Mouse (Mus musculus): ENCODE results near the gene Fes. TPM values are rescaled to one million over a fixed set of nuclear protein-coding genes. Genes with fewer than 3 reads are reported as not detected.

The Fes gene
- polyA plus RNA-seq, 1 experiment from 2014 or later, result 12.0 TPM

GRCm38 (mm10) chr7:80370649-80371040 is 17.1 kb downstream of the Fes start:
- Histone ChIP-seq H3K36me3 (ENCODE audit: insufficient read depth) (peaks cover 30% of the 10 kb centered on the region), H3K4me3 (ENCODE audit: low read depth, low read length) (peak overlapping the region; percentile 88), H3K4me1 (ENCODE audit: insufficient read depth) (peaks cover 5% of the 10 kb centered on the region; the same call in 1 of the 2 replicates), H3K9ac (peak overlapping the region; percentile 78), H3K27ac (ENCODE audit: low read depth) (peak overlapping the region; percentile 78), H3K4me2 (peak overlapping the region; percentile 75), H3K27me3 (ENCODE audit: insufficient read depth, low read length) (no peaks in the 10 kb centered on the region), H3K9me3 (ENCODE audit: low read depth, low read length) (no peaks in the 10 kb centered on the region)
- peak; percentile 85 for DNase-seq
- peak; percentile 47 for ATAC-seq (ENCODE audit: insufficient read depth)
- TF ChIP-seq CTCF (IDR thresholded peaks at IDR 0.05; ENCODE audit: low read depth), result no peak
- under 1% methylated on average over 31 of the region's 31 CpGs for WGBS

- peak overlapping the region; percentile 88 for H3K4me3 ChIP-seq (ENCODE audit: low read depth, low read length)
- WGBS, result 26% methylated on average over 4 of the region's 4 CpGs
- peak overlapping the region; percentile 78 for H3K27ac ChIP-seq (ENCODE audit: low read depth)
- H3K4me2 ChIP-seq, result peak overlapping the region; percentile 75
- peaks cover 34% of the 10 kb centered on the region for H3K36me3 ChIP-seq (ENCODE audit: insufficient read depth)
- no peak for TF ChIP-seq CTCF (IDR thresholded peaks at IDR 0.05; ENCODE audit: low read depth)
- ATAC-seq (ENCODE audit: insufficient read depth), result peak; percentile 25; the same call in 1 of the 2 replicates
- peaks cover 5% of the 10 kb centered on the region; the same call in 1 of the 2 replicates for H3K4me1 ChIP-seq (ENCODE audit: insufficient read depth)
- H3K9ac ChIP-seq, result peak overlapping the region; percentile 78
- H3K27me3 ChIP-seq (ENCODE audit: insufficient read depth, low read length), result no peaks in the 10 kb centered on the region
- H3K9me3 ChIP-seq (ENCODE audit: low read depth, low read length), result no peaks in the 10 kb centered on the region
- peak; percentile 64 for DNase-seq
Observed at GRCm38 (mm10) chr7:80369967-80370431, 17.7 kb downstream of the Fes start.

GRCm38 (mm10) chr7:80369461-80369860 is 18.3 kb downstream of the Fes start:
- no peak for ATAC-seq (ENCODE audit: insufficient read depth)
- no peak for DNase-seq
- Histone ChIP-seq H3K4me3 (ENCODE audit: low read depth, low read length) (peak overlapping the region; percentile 88), H3K9me3 (ENCODE audit: low read depth, low read length) (no peaks in the 10 kb centered on the region), H3K36me3 (ENCODE audit: insufficient read depth) (peaks cover 39% of the 10 kb centered on the region), H3K9ac (0 out of 2 replicates have a peak overlapping the region, but pooled peaks have one; percentile 78), H3K4me2 (peak overlapping the region; percentile 75), H3K4me1 (ENCODE audit: insufficient read depth) (peaks cover 5% of the 10 kb centered on the region; the same call in 1 of the 2 replicates), H3K27me3 (ENCODE audit: insufficient read depth, low read length) (no peaks in the 10 kb centered on the region), H3K27ac (ENCODE audit: low read depth) (peak overlapping the region; percentile 12; the same call in 1 of the 2 replicates)
- TF ChIP-seq CTCF (IDR thresholded peaks at IDR 0.05; ENCODE audit: low read depth), result no peak
- WGBS, result 50% methylated on average over 5 of the region's 5 CpGs

DNA sequence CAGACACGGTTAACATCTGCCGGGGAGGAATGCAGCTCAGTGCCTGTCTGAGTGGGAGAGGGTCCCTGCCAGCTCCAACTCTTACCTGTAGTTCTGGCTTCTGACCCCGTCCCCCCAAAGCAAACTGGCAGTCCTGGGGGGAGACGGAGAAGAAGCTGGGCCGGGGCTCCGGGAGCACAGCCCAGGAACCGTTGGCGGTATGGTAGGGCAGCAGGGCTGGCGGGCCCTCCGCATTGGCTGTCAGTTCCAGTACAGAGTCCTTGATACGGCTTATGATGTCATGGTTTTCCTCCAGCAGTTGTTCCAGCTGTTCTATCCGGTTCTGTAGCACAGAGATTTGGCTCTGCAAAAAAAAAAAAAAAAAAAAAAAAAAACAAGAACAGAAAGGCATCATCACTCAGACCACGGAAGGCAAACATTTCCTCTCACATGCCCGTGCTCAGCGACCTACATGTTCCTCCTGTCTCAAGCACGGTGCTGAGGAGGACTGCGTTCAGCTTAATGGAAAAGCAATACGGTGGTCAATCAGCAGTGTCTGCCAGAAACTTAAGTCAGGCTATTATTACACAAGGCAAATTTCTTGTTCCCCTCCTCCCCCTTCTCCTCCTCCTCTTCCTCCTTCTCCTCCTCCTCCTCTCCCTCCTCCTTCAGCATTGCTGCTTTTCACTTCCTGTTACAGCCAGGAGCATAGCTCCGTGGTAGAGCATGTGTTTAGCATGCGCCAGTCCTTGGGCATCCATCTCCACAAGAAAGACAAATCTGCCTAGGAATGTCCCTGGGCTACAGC is 18.9 kb downstream of the Fes start:
- TF ChIP-seq CTCF (IDR thresholded peaks at IDR 0.05; ENCODE audit: low read depth), result no peak
- Histone ChIP-seq H3K9ac (no peak overlapping the region), H3K27ac (ENCODE audit: low read depth) (no peak overlapping the region), H3K4me2 (peak overlapping the region; percentile 75), H3K36me3 (ENCODE audit: insufficient read depth) (peaks cover 42% of the 10 kb centered on the region), H3K4me1 (ENCODE audit: insufficient read depth) (peaks cover 5% of the 10 kb centered on the region; the same call in 1 of the 2 replicates), H3K4me3 (ENCODE audit: low read depth, low read length) (no peak overlapping the region), H3K27me3 (ENCODE audit: insufficient read depth, low read length) (no peaks in the 10 kb centered on the region), H3K9me3 (ENCODE audit: low read depth, low read length) (no peaks in the 10 kb centered on the region)
- ATAC-seq (ENCODE audit: insufficient read depth), result no peak
- 67% methylated on average over 20 of the region's 20 CpGs for WGBS
- peak; percentile 40 for DNase-seq

DNA sequence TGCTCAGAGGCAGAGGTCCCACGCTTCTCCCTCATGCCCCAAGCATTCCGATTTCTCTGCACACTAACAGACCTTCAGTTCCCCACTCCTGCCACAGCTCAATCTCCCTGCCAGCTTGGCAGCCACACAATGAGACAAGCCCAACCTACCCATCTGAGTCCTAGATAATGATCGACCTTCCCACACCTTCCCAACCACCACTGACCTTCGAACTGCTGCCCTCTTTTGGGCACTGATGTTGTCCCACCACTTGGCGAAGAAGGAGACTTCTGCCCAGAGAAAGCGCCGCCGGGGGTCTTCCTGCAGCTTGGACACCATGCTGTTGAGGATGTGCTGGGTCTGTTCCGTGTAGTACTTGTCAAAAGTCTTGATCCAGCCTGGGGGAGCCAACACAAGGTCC is 19.7 kb downstream of the Fes start:
- H3K36me3 ChIP-seq (ENCODE audit: insufficient read depth), result peaks cover 50% of the 10 kb centered on the region
- peaks cover 5% of the 10 kb centered on the region; the same call in 1 of the 2 replicates for H3K4me1 ChIP-seq (ENCODE audit: insufficient read depth)
- no peaks in the 10 kb centered on the region for H3K27me3 ChIP-seq (ENCODE audit: insufficient read depth, low read length)
- DNase-seq (no peak), ATAC-seq (ENCODE audit: insufficient read depth) (no peak)
- no peak for TF ChIP-seq CTCF (IDR thresholded peaks at IDR 0.05; ENCODE audit: low read depth)
- H3K27ac ChIP-seq (ENCODE audit: low read depth), result no peak overlapping the region
- no peak overlapping the region for H3K9ac ChIP-seq
- H3K4me3 ChIP-seq (ENCODE audit: low read depth, low read length), result no peak overlapping the region
- H3K9me3 ChIP-seq (ENCODE audit: low read depth, low read length), result no peaks in the 10 kb centered on the region
- whole genome bisulfite sequencing, result 84% methylated on average over 9 of the region's 9 CpGs
- H3K4me2 ChIP-seq, result no peak overlapping the region

DNA sequence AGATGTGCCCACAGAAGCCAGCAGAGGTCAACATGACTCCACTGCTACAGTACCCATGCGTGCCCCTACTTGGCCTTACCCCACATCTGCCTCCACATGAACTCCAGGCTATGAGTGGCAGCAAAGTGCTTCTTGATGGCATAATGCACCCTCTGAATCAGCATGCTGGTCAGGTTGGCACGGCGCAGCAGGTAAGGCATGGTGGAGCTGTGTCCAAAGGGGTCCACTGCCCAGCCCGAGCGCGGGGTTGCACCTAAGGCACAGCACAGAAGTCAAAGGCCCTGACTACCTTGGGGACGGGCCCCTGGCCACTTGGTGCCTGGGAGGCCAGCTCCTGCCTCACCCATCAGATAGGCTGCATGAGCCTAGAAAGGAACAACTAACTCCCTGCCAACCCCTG is 20.5 kb downstream of the Fes start:
- no peak for ATAC-seq (ENCODE audit: insufficient read depth)
- H3K27me3 ChIP-seq (ENCODE audit: insufficient read depth, low read length), result no peaks in the 10 kb centered on the region
- WGBS, result 97% methylated on average over 7 of the region's 7 CpGs
- no peak for DNase-seq
- peaks cover 58% of the 10 kb centered on the region for H3K36me3 ChIP-seq (ENCODE audit: insufficient read depth)
- H3K27ac ChIP-seq (ENCODE audit: low read depth), result no peak overlapping the region
- TF ChIP-seq CTCF (IDR thresholded peaks at IDR 0.05; ENCODE audit: low read depth), result no peak
- H3K9ac ChIP-seq, result no peak overlapping the region
- H3K4me1 ChIP-seq (ENCODE audit: insufficient read depth), result peaks cover 5% of the 10 kb centered on the region; the same call in 1 of the 2 replicates
- no peak overlapping the region for H3K4me2 ChIP-seq
- no peak overlapping the region for H3K4me3 ChIP-seq (ENCODE audit: low read depth, low read length)
- no peaks in the 10 kb centered on the region for H3K9me3 ChIP-seq (ENCODE audit: low read depth, low read length)

DNA sequence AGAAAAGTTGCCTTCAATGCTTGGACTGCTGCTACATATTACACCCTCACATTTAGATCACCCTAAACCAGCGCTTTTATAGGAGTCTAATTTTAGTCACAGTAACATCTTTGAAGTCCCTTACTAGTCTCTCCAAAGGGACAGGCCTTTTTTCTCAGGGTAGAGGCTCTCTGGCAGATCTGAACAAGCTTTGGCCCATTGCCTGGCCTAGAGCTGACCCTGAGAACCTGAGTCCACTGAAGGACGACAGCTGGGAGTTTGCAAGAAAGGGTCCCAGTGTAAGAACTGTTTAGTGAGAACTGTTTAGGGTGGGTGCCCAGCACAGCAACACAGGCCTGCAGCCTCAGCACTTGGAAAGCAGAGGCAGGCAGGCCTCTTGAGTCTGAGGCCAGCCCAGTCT is 22.0 kb downstream of the Fes start:
- Histone ChIP-seq H3K9ac (no peak overlapping the region), H3K4me2 (no peak overlapping the region), H3K4me1 (ENCODE audit: insufficient read depth) (peaks cover 5% of the 10 kb centered on the region; the same call in 1 of the 2 replicates), H3K36me3 (ENCODE audit: insufficient read depth) (peaks cover 72% of the 10 kb centered on the region), H3K27me3 (ENCODE audit: insufficient read depth, low read length) (no peaks in the 10 kb centered on the region), H3K9me3 (ENCODE audit: low read depth, low read length) (no peaks in the 10 kb centered on the region), H3K27ac (ENCODE audit: low read depth) (no peak overlapping the region), H3K4me3 (ENCODE audit: low read depth, low read length) (no peak overlapping the region)
- TF ChIP-seq CTCF (IDR thresholded peaks at IDR 0.05; ENCODE audit: low read depth), result no peak
- no peak for ATAC-seq (ENCODE audit: insufficient read depth)
- DNase-seq, result peak; percentile 55
- whole genome bisulfite sequencing, result 69% methylated on average over 2 of the region's 2 CpGs
